Mouse (Mus musculus) E14TG2a.4 (cell line): ENCODE measurements around the gene Ryr3.

Experiments
- CTCF ChIP-seq: conservative IDR thresholded peaks from 2 replicates; pipeline ENCODE4 v1.5.1; 2014; ENCODE audit warnings: low read length
- NANOG ChIP-seq: IDR thresholded peaks from 2 replicates; pipeline ENCODE4 v1.6.1; 2014; ENCODE audit warnings: borderline replicate concordance, low read length, mixed read lengths

GRCm38 (mm10) chr2:113092756-113093155, 124.1 kb downstream of the Ryr3 start:
- no peak for TF ChIP-seq CTCF
- TF ChIP-seq NANOG: no peak
